ENCODE assay signal across 8 mouse cellular contexts in the genomic region with DNA sequence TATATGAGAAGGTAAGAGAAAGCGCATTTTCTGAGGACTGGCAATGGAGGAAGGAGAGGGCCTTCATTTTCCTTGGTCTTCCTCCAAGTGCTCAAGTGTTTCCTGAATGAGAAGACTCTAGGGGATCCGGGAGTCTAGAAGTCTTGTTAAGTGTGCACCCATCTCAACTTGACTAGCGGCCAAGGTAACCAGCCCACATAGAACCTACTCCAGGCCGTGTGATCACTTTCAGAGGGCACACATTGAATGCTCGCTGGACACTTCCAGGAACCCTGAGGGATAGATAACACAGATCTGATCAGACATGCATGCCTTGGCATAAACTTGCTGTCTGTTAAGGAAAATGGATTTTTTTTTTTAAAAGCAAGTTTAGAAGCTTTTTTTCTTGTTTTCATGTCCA. TPM values are rescaled to one million over a fixed set of nuclear protein-coding genes. Genes with fewer than 3 reads are reported as not detected.
DNase-seq lines count a peak whose midpoint lies in the region; ATAC-seq and TF ChIP-seq lines count a peak whose summit lies in the region.

No protein-coding gene starts in this region.

- peak overlapping the region; percentile 82 for H3K4me3 ChIP-seq in lung, embryonic 15.5 days
- no peak overlapping the region for H3K4me3 ChIP-seq in embryonic facial prominence, embryonic 15.5 days (replicated peaks)
- peak overlapping the region; percentile 36 for H3K4me3 ChIP-seq in myocyte

- peak overlapping the region; percentile 85 for H3K4me2 ChIP-seq in lung, embryonic 15.5 days
- peak overlapping the region; percentile 82 for H3K4me2 ChIP-seq in embryonic facial prominence, embryonic 15.5 days (replicated peaks)
- H3K4me2 ChIP-seq in myocyte (ENCODE audit: low read depth) = peak overlapping the region; percentile 74

- peak; percentile 83 for DNase-seq in heart, adult 11 months
- DNase-seq in heart, postnatal 4 days = no peak
- no peak for DNase-seq in lung, postnatal 14 days
- DNase-seq in yolk sac, embryonic 10.5 days (ENCODE audit: low spot score) = no peak
- DNase-seq in embryo, embryonic 9.5 days (ENCODE audit: extremely low spot score) = no peak

- TF ChIP-seq POLR2A in myocyte (IDR thresholded peaks at IDR 0.05; ENCODE audit: insufficient read length, low read depth) = no peak

- H3K27ac ChIP-seq in lung, embryonic 15.5 days = 0 out of 2 replicates have a peak overlapping the region, but pooled peaks have one; percentile 5
- H3K27ac ChIP-seq in embryonic facial prominence, embryonic 15.5 days (replicated peaks) = peak overlapping the region; percentile 66

- H3K27me3 ChIP-seq in lung, embryonic 15.5 days = no peaks in the 10 kb centered on the region
- H3K27me3 ChIP-seq in embryonic facial prominence, embryonic 15.5 days = no peaks in the 10 kb centered on the region
- H3K27me3 ChIP-seq in myocyte (ENCODE audit: control insufficient read depth, insufficient read depth, insufficient read length) = no peaks in the 10 kb centered on the region

- no peaks in the 10 kb centered on the region for H3K9me3 ChIP-seq in lung, embryonic 15.5 days
- H3K9me3 ChIP-seq in embryonic facial prominence, embryonic 15.5 days (replicated peaks) = no peaks in the 10 kb centered on the region

- H3ac ChIP-seq in myocyte (ENCODE audit: control insufficient read depth, insufficient read length) = peak overlapping the region; percentile 98

- no peaks in the 10 kb centered on the region for H3K79me2 ChIP-seq in myocyte (ENCODE audit: control insufficient read depth, insufficient read depth)

- no peak for ATAC-seq in lung, embryonic 15.5 days (ENCODE audit: borderline replicate concordance, extremely low read depth, low FRiP score, low TSS enrichment)
- no peak for ATAC-seq in embryonic facial prominence, embryonic 15.5 days (ENCODE audit: insufficient number of reproducible peaks, low FRiP score, low TSS enrichment, low read depth)

- 64% methylated on average over 5 of the region's 5 CpGs for WGBS in lung, embryonic 15.5 days
- 63% methylated on average over 5 of the region's 5 CpGs for WGBS in embryonic facial prominence, embryonic 15.5 days

- H3K36me3 ChIP-seq in lung, embryonic 15.5 days = no peaks in the 10 kb centered on the region
- no peaks in the 10 kb centered on the region for H3K36me3 ChIP-seq in embryonic facial prominence, embryonic 15.5 days
- H3K36me3 ChIP-seq in myocyte (ENCODE audit: control insufficient read depth, insufficient read depth) = no peaks in the 10 kb centered on the region

- no peak overlapping the region for H3K9ac ChIP-seq in lung, embryonic 15.5 days
- no peak overlapping the region for H3K9ac ChIP-seq in embryonic facial prominence, embryonic 15.5 days

- peaks cover 20% of the 10 kb centered on the region for H3K4me1 ChIP-seq in lung, embryonic 15.5 days
- peaks cover 16% of the 10 kb centered on the region; the same call in 1 of the 2 replicates for H3K4me1 ChIP-seq in embryonic facial prominence, embryonic 15.5 days

TF ChIP-seq in myocyte, 11 proteins besides CTCF, POLR2A, EP300 and RAD21:
- TF ChIP-seq MYOG (IDR thresholded peaks at IDR 0.05; ENCODE audit: control insufficient read depth in 1 of 3, insufficient read depth in 1 of 3, insufficient read length in 2 of 3, low read depth in 2 of 3) = no peak
- TF ChIP-seq POLR2AphosphoS2 (IDR thresholded peaks at IDR 0.05; ENCODE audit: insufficient read length, low read depth) = no peak
- TF ChIP-seq MYOD1 (IDR thresholded peaks at IDR 0.05; ENCODE audit: control insufficient read depth in 1 of 3, insufficient read length in 2 of 3, low read depth in 2 of 3) = no peak
- no peak for TF ChIP-seq USF1 (IDR thresholded peaks at IDR 0.05; ENCODE audit: low read depth)
- no peak for TF ChIP-seq CEBPB (IDR thresholded peaks at IDR 0.05; ENCODE audit: insufficient read depth, poor library complexity, severe bottlenecking)
- TF ChIP-seq E2F4 (IDR thresholded peaks at IDR 0.05; ENCODE audit: insufficient read depth) = no peak
- no peak for TF ChIP-seq MAX (IDR thresholded peaks at IDR 0.05; ENCODE audit: low read depth)
- TF ChIP-seq REST (IDR thresholded peaks at IDR 0.05; ENCODE audit: insufficient read depth, insufficient read length) = no peak
- TF ChIP-seq TCF12 (IDR thresholded peaks at IDR 0.05; ENCODE audit: insufficient read depth, poor library complexity, severe bottlenecking) = no peak
- no peak for TF ChIP-seq SRF (IDR thresholded peaks at IDR 0.05; ENCODE audit: control insufficient read depth, insufficient read length, low read depth)
- TF ChIP-seq TCF3 (IDR thresholded peaks at IDR 0.05; ENCODE audit: insufficient read length, low read depth) = no peak

RNA-seq across cellular contexts. Expression of gene Lacc1, which starts 0.6 kb away (rescaled TPM):
- 1 to 10 TPM; 7.2 to 8.4 TPM for total RNA-seq in heart, postnatal 4 days (2021)
- 12.3 and 15.0 TPM in 2 replicates for polyA plus RNA-seq in lung, embryonic 15.5 days (2015; fragmentation: Nextera tagmentation; extraction: Ambion mirVana)
- polyA plus RNA-seq in embryonic facial prominence, embryonic 15.5 days (2015; fragmentation: Nextera tagmentation; extraction: Ambion mirVana) = 12.8 and 15.0 TPM in 2 replicates
- polyA plus RNA-seq in myocyte (2012; fragmentation: generic; extraction: Trizol) = 6.1 TPM

RNA-seq across cellular contexts. Expression of gene Ccdc122, which starts 0.8 kb away (rescaled TPM):
- 1 to 10 TPM; 1.6 to 1.7 TPM for total RNA-seq in heart, postnatal 4 days (2021)
- 4.7 TPM in 2 replicates for polyA plus RNA-seq in lung, embryonic 15.5 days (2015; fragmentation: Nextera tagmentation; extraction: Ambion mirVana)
- 4.5 and 4.7 TPM in 2 replicates for polyA plus RNA-seq in embryonic facial prominence, embryonic 15.5 days (2015; fragmentation: Nextera tagmentation; extraction: Ambion mirVana)
- polyA plus RNA-seq in myocyte (2012; fragmentation: generic; extraction: Trizol) = 4.1 TPM
